Mouse (Mus musculus): ENCODE data around the gene Gpr183. TPM values are rescaled to one million over a fixed set of nuclear protein-coding genes. Genes with fewer than 3 reads are reported as not detected.

The Gpr183 gene
- polyA plus RNA-seq, 1 experiment from 2014 or later: 1.0 TPM

DNA sequence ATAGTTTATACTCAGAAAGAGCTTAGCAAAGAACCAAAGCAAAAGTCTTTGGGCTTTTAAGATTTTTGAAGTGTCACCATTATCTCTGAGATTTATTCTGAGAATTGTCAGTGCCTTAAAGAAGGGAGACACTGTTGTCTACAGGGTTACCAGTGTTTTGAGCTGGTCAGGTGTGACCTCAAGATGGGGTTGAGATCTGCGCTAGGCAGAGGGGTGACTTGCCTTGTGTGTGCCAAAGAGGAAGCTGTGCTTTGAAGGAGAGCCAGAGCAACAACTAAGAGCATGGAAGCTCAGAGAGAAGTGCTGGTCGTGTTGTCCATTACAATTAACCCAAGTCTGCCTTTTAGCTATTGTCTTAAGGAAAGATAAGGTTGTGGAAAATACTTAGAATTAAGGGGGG is 4.5 kb downstream of the Gpr183 start:
- no peaks in the 10 kb centered on the region for H3K9me3 ChIP-seq
- no peak overlapping the region for H3K4me2 ChIP-seq
- H3K27ac ChIP-seq: no peak overlapping the region
- 85% methylated on average over 2 of the region's 2 CpGs for WGBS
- H3K4me1 ChIP-seq (replicated peaks): peaks cover 14% of the 10 kb centered on the region
- no peak overlapping the region for H3K9ac ChIP-seq
- H3K36me3 ChIP-seq: no peaks in the 10 kb centered on the region
- no peak overlapping the region for H3K4me3 ChIP-seq
- no peak for ATAC-seq (ENCODE audit: low FRiP score)
- H3K27me3 ChIP-seq: no peaks in the 10 kb centered on the region

- Histone ChIP-seq H3K27me3 (no peaks in the 10 kb centered on the region), H3K27ac (no peak overlapping the region), H3K4me2 (no peak overlapping the region), H3K36me3 (no peaks in the 10 kb centered on the region), H3K4me1 (replicated peaks) (peaks cover 14% of the 10 kb centered on the region), H3K4me3 (no peak overlapping the region), H3K9me3 (no peaks in the 10 kb centered on the region), H3K9ac (no peak overlapping the region)
- ATAC-seq (ENCODE audit: low FRiP score): no peak
- WGBS: 90% methylated on average over 4 of the region's 4 CpGs
These were observed 5.0 kb downstream of the Gpr183 start for GRCm38 (mm10) chr14:121960031-121960430.

- H3K9ac ChIP-seq: no peak overlapping the region
- ATAC-seq (ENCODE audit: low FRiP score): no peak
- H3K9me3 ChIP-seq: no peaks in the 10 kb centered on the region
- no peaks in the 10 kb centered on the region for H3K27me3 ChIP-seq
- 0 out of 2 replicates have a peak, but pooled peaks cover under 1% of the 10 kb centered on the region for H3K36me3 ChIP-seq
- H3K4me2 ChIP-seq: no peak overlapping the region
- peaks cover 14% of the 10 kb centered on the region for H3K4me1 ChIP-seq (replicated peaks)
- no peak overlapping the region for H3K4me3 ChIP-seq
- WGBS: 93% methylated on average over 3 of the region's 3 CpGs
- H3K27ac ChIP-seq: no peak overlapping the region
These were observed 5.4 kb downstream of the Gpr183 start for GRCm38 (mm10) chr14:121959538-121959980.

GRCm38 (mm10) chr14:121958751-121959537 is 6.1 kb downstream of the Gpr183 start:
- WGBS: 86% methylated on average over 10 of the region's 10 CpGs
- H3K27me3 ChIP-seq: no peaks in the 10 kb centered on the region
- H3K4me1 ChIP-seq (replicated peaks): peaks cover 13% of the 10 kb centered on the region
- H3K4me2 ChIP-seq: no peak overlapping the region
- H3K4me3 ChIP-seq: no peak overlapping the region
- H3K9me3 ChIP-seq: no peaks in the 10 kb centered on the region
- H3K36me3 ChIP-seq: 0 out of 2 replicates have a peak, but pooled peaks cover 4% of the 10 kb centered on the region
- H3K9ac ChIP-seq: no peak overlapping the region
- no peak for ATAC-seq (ENCODE audit: low FRiP score)
- H3K27ac ChIP-seq: no peak overlapping the region

DNA sequence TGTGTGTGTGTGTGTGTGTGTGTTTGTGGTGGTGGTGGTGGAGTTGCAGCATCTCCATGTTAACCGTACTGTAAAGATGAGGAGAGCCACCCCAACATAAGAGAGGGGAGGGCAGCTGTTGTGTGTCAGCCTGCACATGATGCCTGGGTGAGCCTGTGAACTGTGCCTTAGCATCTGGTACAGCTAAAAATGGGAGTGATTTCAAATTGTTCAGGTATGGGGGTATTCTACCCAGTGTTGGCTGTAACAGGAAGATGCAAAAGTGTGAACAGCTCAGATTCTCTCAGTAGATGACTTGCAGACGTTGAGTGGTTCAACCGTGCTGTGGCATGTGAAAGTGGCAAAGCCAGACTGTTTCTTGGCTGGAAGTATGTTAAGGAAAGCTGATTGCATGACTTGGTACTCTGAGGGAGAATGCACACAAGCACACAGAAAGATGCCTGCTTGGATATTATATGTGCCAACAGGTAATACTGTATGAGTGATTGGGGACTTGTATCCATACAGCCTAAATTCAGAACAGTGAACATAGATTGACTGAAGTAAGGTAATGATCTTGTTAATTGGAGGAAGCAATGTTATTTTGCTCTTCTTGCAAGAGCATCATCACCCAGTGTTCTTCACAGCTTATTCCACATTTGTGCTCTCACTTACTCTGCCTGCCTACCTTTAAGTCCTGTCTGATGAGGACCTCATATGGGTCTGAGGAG is 6.8 kb downstream of the Gpr183 start:
- 92% methylated on average over 3 of the region's 3 CpGs for WGBS
- Histone ChIP-seq H3K36me3 (0 out of 2 replicates have a peak, but pooled peaks cover 4% of the 10 kb centered on the region), H3K27me3 (no peaks in the 10 kb centered on the region), H3K27ac (no peak overlapping the region), H3K4me1 (replicated peaks) (peaks cover 6% of the 10 kb centered on the region; the same call in 1 of the 2 replicates), H3K4me2 (no peak overlapping the region), H3K4me3 (no peak overlapping the region), H3K9me3 (no peaks in the 10 kb centered on the region), H3K9ac (no peak overlapping the region)
- ATAC-seq (ENCODE audit: low FRiP score): no peak

GRCm38 (mm10) chr14:121957176-121957871 is 7.7 kb downstream of the Gpr183 start:
- 94% methylated on average over 10 of the region's 10 CpGs for WGBS
- H3K4me3 ChIP-seq: no peak overlapping the region
- 0 out of 2 replicates have a peak, but pooled peaks cover 4% of the 10 kb centered on the region for H3K36me3 ChIP-seq
- no peaks in the 10 kb centered on the region for H3K27me3 ChIP-seq
- H3K27ac ChIP-seq: no peak overlapping the region
- H3K9me3 ChIP-seq: no peaks in the 10 kb centered on the region
- no peak overlapping the region for H3K9ac ChIP-seq
- ATAC-seq (ENCODE audit: low FRiP score): no peak
- H3K4me1 ChIP-seq (replicated peaks): peaks cover 5% of the 10 kb centered on the region; the same call in 1 of the 2 replicates
- no peak overlapping the region for H3K4me2 ChIP-seq

- H3K27me3 ChIP-seq: no peaks in the 10 kb centered on the region
These were observed 8.7 kb downstream of the Gpr183 start for GRCm38 (mm10) chr14:121956291-121956690.

GRCm38 (mm10) chr14:121955176-121955795 is 9.7 kb downstream of the Gpr183 start:
- no peak for ATAC-seq (ENCODE audit: low FRiP score)
- Histone ChIP-seq H3K36me3 (0 out of 2 replicates have a peak, but pooled peaks cover 4% of the 10 kb centered on the region), H3K9ac (no peak overlapping the region), H3K27ac (no peak overlapping the region), H3K27me3 (no peaks in the 10 kb centered on the region), H3K4me1 (replicated peaks) (peaks cover 5% of the 10 kb centered on the region; the same call in 1 of the 2 replicates), H3K9me3 (no peaks in the 10 kb centered on the region), H3K4me2 (no peak overlapping the region), H3K4me3 (no peak overlapping the region)
- 91% methylated on average over 5 of the region's 5 CpGs for WGBS

More at GRCm38 (mm10) chr14:121956291-121956690, 8.7 kb downstream of the Gpr183 start:
- peaks cover 5% of the 10 kb centered on the region; the same call in 1 of the 2 replicates for H3K4me1 ChIP-seq (replicated peaks)
- no peak for ATAC-seq (ENCODE audit: low FRiP score)
- H3K36me3 ChIP-seq: 0 out of 2 replicates have a peak, but pooled peaks cover 4% of the 10 kb centered on the region
- 96% methylated on average over 5 of the region's 5 CpGs for WGBS
- no peak overlapping the region for H3K4me2 ChIP-seq
- H3K27ac ChIP-seq: no peak overlapping the region
- no peaks in the 10 kb centered on the region for H3K9me3 ChIP-seq
- H3K9ac ChIP-seq: no peak overlapping the region
- no peak overlapping the region for H3K4me3 ChIP-seq

- no peak for ATAC-seq (ENCODE audit: low FRiP score)
- H3K27ac ChIP-seq: no peak overlapping the region
- H3K4me1 ChIP-seq (replicated peaks): peaks cover 5% of the 10 kb centered on the region; the same call in 1 of the 2 replicates
- no peaks in the 10 kb centered on the region for H3K9me3 ChIP-seq
- 0 out of 2 replicates have a peak, but pooled peaks cover 4% of the 10 kb centered on the region for H3K36me3 ChIP-seq
- H3K4me2 ChIP-seq: no peak overlapping the region
- H3K9ac ChIP-seq: no peak overlapping the region
- WGBS: over 99% methylated on average over 12 of the region's 12 CpGs
- H3K4me3 ChIP-seq: no peak overlapping the region
- no peaks in the 10 kb centered on the region for H3K27me3 ChIP-seq
These were observed 10.4 kb downstream of the Gpr183 start for GRCm38 (mm10) chr14:121954608-121955007.

DNA sequence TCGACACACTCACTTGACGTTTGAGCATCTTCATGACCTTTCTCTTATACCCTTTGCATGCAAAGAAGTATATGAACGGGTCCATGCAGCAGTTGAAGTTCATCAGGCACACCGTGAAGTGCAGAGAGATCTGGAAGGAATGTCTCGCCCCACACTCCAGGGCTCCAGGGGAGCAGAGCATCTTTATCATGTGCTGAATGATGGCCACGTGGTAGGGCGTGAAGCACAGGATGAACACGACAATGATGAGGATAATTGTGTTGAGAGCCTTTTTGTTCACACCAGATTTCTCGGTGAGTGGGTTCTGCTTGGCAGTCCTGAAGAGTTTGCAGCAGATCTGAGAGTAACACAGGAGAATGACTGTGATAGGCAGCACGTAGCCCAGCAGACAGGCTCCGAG is 10.9 kb downstream of the Gpr183 start:
- Histone ChIP-seq H3K27ac (no peak overlapping the region), H3K4me3 (no peak overlapping the region), H3K27me3 (no peaks in the 10 kb centered on the region), H3K9me3 (no peaks in the 10 kb centered on the region), H3K36me3 (0 out of 2 replicates have a peak, but pooled peaks cover 4% of the 10 kb centered on the region), H3K4me2 (no peak overlapping the region), H3K4me1 (replicated peaks) (peaks cover 5% of the 10 kb centered on the region; the same call in 1 of the 2 replicates), H3K9ac (no peak overlapping the region)
- no peak for ATAC-seq (ENCODE audit: low FRiP score)
- 94% methylated on average over 11 of the region's 11 CpGs for WGBS

DNA sequence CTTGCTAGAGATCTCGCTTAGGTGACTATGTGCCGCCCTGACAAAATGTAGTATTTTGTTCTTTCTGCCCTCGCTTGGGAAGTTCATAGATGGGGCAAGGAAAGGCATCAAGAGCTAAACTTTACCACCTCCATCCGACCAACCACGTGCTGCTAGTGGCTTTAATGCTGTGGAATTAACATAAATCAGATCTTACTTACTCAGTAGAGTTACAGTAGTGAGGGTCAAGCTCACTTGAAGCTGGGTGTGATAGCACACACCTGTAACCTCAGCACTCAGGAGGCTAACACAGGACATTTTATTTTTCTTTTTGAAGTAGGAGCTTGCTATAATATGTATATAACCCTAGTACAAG is 13.0 kb downstream of the Gpr183 start:
- H3K4me2 ChIP-seq: no peak overlapping the region
- no peak overlapping the region for H3K9ac ChIP-seq
- WGBS: 91% methylated on average over 5 of the region's 5 CpGs
- no peaks in the 10 kb centered on the region for H3K27me3 ChIP-seq
- H3K27ac ChIP-seq: no peak overlapping the region
- no peak for ATAC-seq (ENCODE audit: low FRiP score)
- H3K36me3 ChIP-seq: 0 out of 2 replicates have a peak, but pooled peaks cover 4% of the 10 kb centered on the region
- no peak overlapping the region for H3K4me3 ChIP-seq
- H3K9me3 ChIP-seq: no peaks in the 10 kb centered on the region
- H3K4me1 ChIP-seq (replicated peaks): no peaks in the 10 kb centered on the region; the same call in 1 of the 2 replicates

All from hindbrain, embryonic 13.5 days (tissue).